Mouse (Mus musculus) megakaryocyte-erythroid progenitor cell, adult 5 weeks (primary cell): Measurements from ENCODE around the gene Pdilt. TPM values are rescaled to one million over a fixed set of nuclear protein-coding genes. Genes with fewer than 3 reads are reported as not detected.

ENCODE experiments used
- polyA plus RNA-seq: library from polyadenylated mRNA; stranded (reverse); fragments of >175 nt; gene quantifications from 2 replicates; pipeline ENCODE4 v1.2.3, GENCODE M21; 2012

Pdilt gene
- not detected in 2 replicates for polyA plus RNA-seq

DNA sequence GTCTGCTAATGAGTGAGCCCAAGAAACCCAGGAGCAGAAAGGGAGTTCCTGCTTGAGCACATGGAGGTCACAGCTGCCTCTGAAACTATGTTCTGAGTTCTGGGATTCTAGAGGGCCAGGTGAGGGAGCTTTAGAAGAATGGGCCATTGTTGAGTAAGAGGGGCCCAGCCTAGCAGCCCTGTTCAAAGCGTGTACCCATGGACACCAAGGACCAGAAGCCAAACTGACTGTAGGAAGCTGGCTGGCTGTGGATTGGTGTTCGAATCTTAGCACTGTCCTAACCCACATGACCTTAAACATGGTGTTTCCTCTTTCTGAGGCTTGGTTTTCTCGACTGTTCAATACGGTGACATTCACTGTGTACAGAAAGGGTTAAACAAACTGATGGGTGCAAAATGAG, at the start of gene Pdilt:
TSS of gene Pdilt (minus strand) at position 101 of the 400 bp plus-strand sequence.

DNA sequence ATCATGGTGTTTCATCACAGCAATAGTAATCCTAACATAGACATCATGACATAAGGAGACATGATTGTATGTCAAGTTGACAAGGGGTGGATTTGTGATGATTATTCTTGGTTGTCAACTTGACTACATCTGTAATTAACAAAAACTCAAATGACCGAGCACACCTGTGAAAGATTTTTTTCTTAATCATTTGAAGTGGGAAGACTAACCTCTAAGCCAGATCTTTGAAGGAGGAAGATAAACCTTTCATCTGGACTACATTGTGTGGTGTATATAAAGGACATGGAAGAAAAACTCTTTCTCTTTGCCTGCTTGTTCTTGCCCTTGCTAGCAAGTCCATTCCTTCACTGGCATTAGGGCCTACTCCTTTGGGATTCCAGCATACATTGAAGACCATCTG, 30.8 kb upstream of the Pdilt start, which contains the start of gene Acsm2:
TSS of gene Acsm2 (plus strand) at position 301 of the 400 bp plus-strand sequence.

DNA sequence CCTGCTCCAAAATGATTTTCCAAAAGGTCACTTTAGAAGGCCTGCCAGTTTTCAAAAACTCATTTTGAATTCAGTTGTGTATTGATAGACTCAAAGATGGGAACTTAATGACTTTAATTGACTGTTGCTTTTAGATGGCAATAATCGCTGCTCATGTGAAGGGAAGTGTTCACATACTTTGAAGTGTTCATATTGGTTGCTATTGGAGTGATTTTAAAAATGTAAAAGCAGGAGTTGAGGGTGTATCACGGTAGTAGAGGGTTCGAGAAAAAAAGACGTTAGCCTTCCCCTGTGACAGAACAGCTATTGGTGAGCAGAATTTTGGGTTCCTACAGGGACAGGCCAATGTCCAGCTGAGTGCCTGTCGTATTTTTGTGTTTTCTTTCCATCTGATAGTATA, 4.1 kb downstream of the Pdilt start, which contains the start of gene Acsm5:
TSS of gene Acsm5 (plus strand) at position 301 of the 400 bp plus-strand sequence.

DNA sequence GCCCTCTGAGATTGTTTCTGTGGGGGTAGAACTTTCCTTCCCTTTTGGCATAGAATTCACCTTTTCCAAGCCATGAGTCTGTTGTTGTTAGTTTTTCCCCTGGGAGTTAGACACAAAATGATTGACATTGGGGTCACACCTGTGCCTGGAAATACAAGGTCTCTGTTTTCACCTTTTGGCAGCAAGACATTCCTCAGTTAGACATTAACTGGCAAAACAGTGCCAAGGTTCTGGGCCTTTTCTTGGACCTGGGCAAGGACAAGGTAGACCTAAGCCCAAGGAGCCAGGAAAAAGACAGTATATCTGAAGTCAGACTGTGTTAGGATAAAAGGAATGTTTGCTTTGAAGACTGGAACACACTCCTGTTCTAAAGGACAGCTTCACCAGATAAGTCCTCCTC, 44.0 kb downstream of the Pdilt start, which contains the start of gene Umod:
TSS of gene Umod (minus strand) at position 27 of the 400 bp plus-strand sequence.

DNA sequence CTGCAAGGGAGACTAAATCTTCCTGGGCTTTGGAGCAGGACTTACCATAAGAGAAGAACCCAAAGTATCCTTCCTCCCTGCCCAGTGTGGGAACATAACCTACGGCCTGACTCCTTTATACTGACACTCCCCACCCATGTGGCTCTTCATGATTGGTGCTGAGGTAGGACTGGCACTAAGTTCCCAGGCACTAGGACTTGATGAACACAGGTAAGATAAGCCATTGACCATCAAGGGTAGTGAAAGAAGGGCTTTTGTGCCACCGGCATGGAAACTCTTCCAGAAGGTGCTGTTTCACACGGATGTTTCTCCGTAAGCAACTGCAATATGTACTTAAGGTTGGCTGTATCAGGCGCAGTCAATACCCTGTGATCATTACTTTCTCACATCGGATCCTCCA, 64.1 kb downstream of the Pdilt start, which contains the start of gene Gp2:
TSS of gene Gp2 (minus strand) at position 101 of the 400 bp plus-strand sequence.

Other genes with a start within 250 kb of the Pdilt start
- not detected in 2 replicates for gene Gp2, start 64.2 kb downstream of the Pdilt start, polyA plus RNA-seq
- gene Umod, start 44.2 kb downstream of the Pdilt start, polyA plus RNA-seq, result not detected in 2 replicates
- gene Acsm5, start 4.0 kb downstream of the Pdilt start, polyA plus RNA-seq, result not detected in 2 replicates
- gene Acsm2, start 30.9 kb upstream of the Pdilt start, polyA plus RNA-seq, result not detected in 2 replicates
- not detected in 2 replicates for gene Acsm1, start 83.5 kb upstream of the Pdilt start, polyA plus RNA-seq
- not detected in 2 replicates for gene Acsm4, start 166.5 kb upstream of the Pdilt start, polyA plus RNA-seq
- gene Thumpd1, start 197.3 kb upstream of the Pdilt start, polyA plus RNA-seq, result 35.4 and 46.0 TPM in 2 replicates
- gene Acsm3, start 237.4 kb upstream of the Pdilt start, polyA plus RNA-seq, result not detected in 2 replicates